ENCODE assay signal across 26 mouse cellular contexts in the genomic region with DNA sequence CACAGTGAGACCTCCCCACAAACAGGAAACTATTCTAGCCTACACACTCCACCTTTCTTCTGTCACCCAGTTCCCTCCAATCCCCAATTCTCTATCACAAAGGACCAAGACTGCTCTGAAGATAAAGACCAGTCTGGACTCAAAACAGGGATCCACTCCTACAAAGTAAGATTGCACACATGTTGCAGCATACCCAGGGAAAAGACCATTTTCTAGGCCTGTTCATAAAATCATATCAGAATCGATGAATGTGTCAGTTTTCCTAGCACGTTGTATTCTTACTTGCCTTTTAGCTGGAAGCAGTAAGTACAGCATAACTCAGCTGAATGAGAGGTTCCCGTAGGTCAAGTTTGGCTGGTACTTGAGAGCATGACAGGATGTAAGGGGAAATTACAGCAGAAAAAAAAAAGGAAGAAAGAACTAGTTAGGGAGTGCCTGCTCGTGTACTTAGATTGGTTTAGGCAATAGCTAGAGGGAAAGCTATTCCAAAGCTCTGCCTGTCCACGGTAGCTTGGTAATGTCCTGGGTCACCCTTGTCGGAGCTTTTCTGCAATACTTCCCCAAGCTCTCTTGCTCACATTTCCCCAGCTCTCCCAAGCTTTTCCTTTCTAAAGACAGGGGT. TPM values are rescaled to one million over a fixed set of nuclear protein-coding genes. Genes with fewer than 3 reads are reported as not detected.
DNase-seq lines count a peak whose midpoint lies in the region; TF ChIP-seq lines count a peak whose summit lies in the region.
"Had no signal": no experiment of that assay in that cellular context is flagged by ENCODE, and none has a peak within 500 bp of the region (broad histone marks: within the 10 kb centered on the region; RNA-seq: fewer than 3 reads in every experiment).

No protein-coding gene starts in this region.

- TF ChIP-seq POLR2A in spleen, adult 2 months (IDR thresholded peaks at IDR 0.05; ENCODE audit: low read depth, low read length) = no peak
- no peak for TF ChIP-seq POLR2A in bone marrow macrophage, adult 2 months (IDR thresholded peaks at IDR 0.05; ENCODE audit: borderline replicate concordance, low read depth, low read length)

- peak overlapping the region; percentile 55 for H3K27ac ChIP-seq in spleen, adult 2 months (ENCODE audit: insufficient read depth, low read length)
- peak overlapping the region; percentile 74 for H3K27ac ChIP-seq in bone marrow macrophage, adult 2 months (ENCODE audit: insufficient read depth, low read depth, low read length)
- H3K27ac ChIP-seq in macrophage = peak overlapping the region; percentile 85
- H3K27ac ChIP-seq: embryonic facial prominence, embryonic 13.5 days; forebrain, embryonic 10.5 days; forebrain, embryonic 15.5 days; heart, embryonic 13.5 days; hindbrain, embryonic 15.5 days; kidney, postnatal 0 days; liver, embryonic 13.5 days; midbrain, embryonic 12.5 days; stomach, postnatal 0 days had no signal

- no peak for TF ChIP-seq CTCF in spleen, adult 2 months (IDR thresholded peaks at IDR 0.05; ENCODE audit: extremely low read depth, insufficient read depth, insufficient read length, insufficient replicate concordance)
- no peak for TF ChIP-seq CTCF in bone marrow macrophage, adult 2 months (IDR thresholded peaks at IDR 0.05; ENCODE audit: low read depth, low read length)

- no peak overlapping the region for H3K4me3 ChIP-seq in spleen, adult 2 months (ENCODE audit: extremely low read depth, insufficient read depth, insufficient read length)
- H3K4me3 ChIP-seq in bone marrow macrophage, adult 2 months (ENCODE audit: insufficient read depth, low read length) = peak overlapping the region; percentile 15; the same call in 1 of the 2 replicates
- H3K4me3 ChIP-seq in macrophage (ENCODE audit: inconsistent target) = no peak overlapping the region
- H3K4me3 ChIP-seq: embryonic facial prominence, embryonic 13.5 days; forebrain, embryonic 10.5 days; forebrain, embryonic 15.5 days; heart, embryonic 13.5 days; hindbrain, embryonic 15.5 days; liver, embryonic 13.5 days; midbrain, embryonic 12.5 days had no signal

- WGBS in spleen, adult 2 months = 25% methylated on average over 6 of the region's 6 CpGs
- WGBS in macrophage (ENCODE audit: missing documents) = 10% methylated on average over 6 of the region's 6 CpGs

- peaks cover 3% of the 10 kb centered on the region; the same call in 1 of the 2 replicates for H3K4me1 ChIP-seq in spleen, adult 2 months (ENCODE audit: control insufficient read depth, insufficient read depth, insufficient read length)
- peaks cover 29% of the 10 kb centered on the region for H3K4me1 ChIP-seq in bone marrow macrophage, adult 2 months (ENCODE audit: control insufficient read depth, insufficient read depth, low read length)
- H3K4me1 ChIP-seq: embryonic facial prominence, embryonic 13.5 days had no signal

- H3K27me3 ChIP-seq in spleen, adult 2 months (ENCODE audit: control insufficient read depth, insufficient read depth, low read length) = no peaks in the 10 kb centered on the region
- no peaks in the 10 kb centered on the region for H3K27me3 ChIP-seq in splenic B cell, adult 2 months (ENCODE audit: control insufficient read depth, insufficient read depth, low read length, poor library complexity, severe bottlenecking)
- H3K27me3 ChIP-seq: embryonic facial prominence, embryonic 13.5 days; forebrain, embryonic 15.5 days; heart, embryonic 13.5 days; hindbrain, embryonic 15.5 days; liver, embryonic 13.5 days; midbrain, embryonic 12.5 days had no signal

- DNase-seq in spleen, adult 2 months (ENCODE audit: low read depth in 1 of 2, low spot score in 2 of 2) = no peak
- no peak for DNase-seq in spleen, adult 18-20 months
- peak; percentile 29 for DNase-seq in splenic B cell, adult 2 months (ENCODE audit: low read depth, low spot score)
- no peak for DNase-seq in right cerebral cortex, postnatal 10 days (ENCODE audit: low spot score in 2 of 2)
- no peak for DNase-seq in frontal cortex, postnatal 14 days (ENCODE audit: low spot score in 2 of 2)
- DNase-seq: adrenal gland, postnatal 14 days; cerebellum, adult 2 months; cerebellum, postnatal 14 days; heart, postnatal 10 days; kidney, adult 8-10 months; kidney, postnatal 4 days; layer of hippocampus, postnatal 36 days; left cerebral cortex, postnatal 4 days; liver, embryonic 13.5 days; lung, adult 2 months; right cerebral cortex, postnatal 14 days had no signal

- no peaks in the 10 kb centered on the region for H3K36me3 ChIP-seq in spleen, adult 2 months (ENCODE audit: control insufficient read depth, insufficient read depth, low read length)
- H3K36me3 ChIP-seq in macrophage (ENCODE audit: inconsistent target) = no peaks in the 10 kb centered on the region
- no peaks in the 10 kb centered on the region for H3K36me3 ChIP-seq in splenic B cell, adult 2 months (ENCODE audit: control insufficient read depth, insufficient read depth, low read length, poor library complexity, severe bottlenecking)
- H3K36me3 ChIP-seq: embryonic facial prominence, embryonic 13.5 days; forebrain, embryonic 10.5 days; forebrain, embryonic 15.5 days; heart, embryonic 13.5 days; hindbrain, embryonic 15.5 days; liver, embryonic 13.5 days; midbrain, embryonic 12.5 days had no signal

- H3K79me2 ChIP-seq in macrophage (ENCODE audit: inconsistent target) = peaks cover 2% of the 10 kb centered on the region; the same call in 1 of the 2 replicates

RNA-seq across cellular contexts. Expression of a gene that starts 4.6 kb away (rescaled TPM):
- 4.6 and 5.0 TPM in 2 replicates for polyA plus RNA-seq in spleen, adult 2 months (2012; rRNA removed)
- 4.8 and 5.7 TPM in 2 replicates for polyA plus RNA-seq in bone marrow macrophage, adult 2 months (2012; ENCODE audit: insufficient read depth, insufficient read length, missing spikeins)
- total RNA-seq in macrophage (2018; cell fraction: chromatin; rRNA removed) = 100 to 1,000 TPM in 3 of 26 experiments, 10 to 100 TPM in 23; 16.8 to 212 (median 23.5) TPM
- 10 to 100 TPM in 2 of 26 experiments, 1 to 10 TPM in 24; 4.2 to 21.6 (median 6.0) TPM for total RNA-seq in macrophage (2018; cell fraction: cytosol; rRNA removed)
- total RNA-seq in macrophage (2018; cell fraction: nucleus; rRNA removed) = 100 to 1,000 TPM in 2 of 26 experiments, 10 to 100 TPM in 23, 1 to 10 TPM in 1; 9.7 to 169 (median 17.6) TPM
- polyA plus RNA-seq in macrophage (2018) = 4.6 to 5.8 TPM (median 5.3 TPM) in 3 replicates

RNA-seq across cellular contexts. Expression of a gene that starts 9.4 kb away (rescaled TPM):
- polyA plus RNA-seq in spleen, adult 2 months (2012; rRNA removed) = 62.9 and 73.2 TPM in 2 replicates
- 88.8 and 97.7 TPM in 2 replicates for polyA plus RNA-seq in bone marrow macrophage, adult 2 months (2012; ENCODE audit: insufficient read depth, insufficient read length, missing spikeins)
- total RNA-seq in macrophage (2018; cell fraction: chromatin; rRNA removed) = 1,000 to 10,000 TPM in 7 of 26 experiments, 100 to 1,000 TPM in 19; 215 to 1,872 (median 460) TPM
- total RNA-seq in macrophage (2018; cell fraction: cytosol; rRNA removed) = 100 to 1,000 TPM in 2 of 26 experiments, 10 to 100 TPM in 24; 47.1 to 182 (median 64.5) TPM
- total RNA-seq in macrophage (2018; cell fraction: nucleus; rRNA removed) = 1,000 to 10,000 TPM in 3 of 26 experiments, 100 to 1,000 TPM in 23; 163 to 1,561 (median 343) TPM
- 22.5 to 63.8 TPM (median 46.7 TPM) in 3 replicates for polyA plus RNA-seq in macrophage (2018)
